Mouse (Mus musculus) neutrophil, adult 59 days (primary cell): Measurements from ENCODE around the gene Ccl7. TPM values are rescaled to one million over a fixed set of nuclear protein-coding genes. Genes with fewer than 3 reads are reported as not detected.

Experiments used
- total RNA-seq, 2 experiments: library from RNA; stranded (reverse); gene quantifications; 1 replicate in 1 of 2; 2 replicates in 1 of 2; pipeline ENCODE4 v1.2.4; 2023

The Ccl7 gene
- total RNA-seq: not detected

DNA sequence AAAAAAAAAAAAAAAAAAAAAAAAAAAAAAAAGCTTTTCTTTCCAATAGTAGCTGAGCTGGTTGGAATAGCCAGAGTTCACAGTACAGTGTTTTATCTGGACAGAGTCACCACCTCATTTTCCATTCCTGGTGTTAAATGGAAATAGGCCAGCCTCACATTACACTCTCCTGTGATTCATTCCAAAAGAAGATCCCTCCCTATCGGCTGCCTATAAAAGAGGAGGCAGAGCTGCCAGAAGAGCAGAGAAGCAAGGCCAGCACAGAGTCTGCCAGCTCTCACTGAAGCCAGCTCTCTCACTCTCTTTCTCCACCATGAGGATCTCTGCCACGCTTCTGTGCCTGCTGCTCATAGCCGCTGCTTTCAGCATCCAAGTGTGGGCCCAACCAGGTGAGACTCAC, at the start of gene Ccl7:
Gene Ccl7 (plus strand): TSS at position 242 of the 400 bp plus-strand sequence.

DNA sequence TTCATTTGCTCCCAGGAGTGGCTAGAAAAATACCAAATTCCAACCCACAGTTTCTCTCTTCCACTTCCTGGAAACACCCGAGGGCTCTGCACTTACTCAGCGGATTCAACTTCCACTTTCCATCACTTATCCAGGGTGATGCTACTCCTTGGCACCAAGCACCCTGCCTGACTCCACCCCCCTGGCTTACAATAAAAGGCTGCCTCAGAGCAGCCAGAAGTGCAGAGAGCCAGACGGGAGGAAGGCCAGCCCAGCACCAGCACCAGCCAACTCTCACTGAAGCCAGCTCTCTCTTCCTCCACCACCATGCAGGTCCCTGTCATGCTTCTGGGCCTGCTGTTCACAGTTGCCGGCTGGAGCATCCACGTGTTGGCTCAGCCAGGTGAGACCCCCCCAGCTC, 10.2 kb upstream of the Ccl7 start, which contains the start of gene Ccl2:
Gene Ccl2 (plus strand): TSS at position 216 of the 400 bp plus-strand sequence.

DNA sequence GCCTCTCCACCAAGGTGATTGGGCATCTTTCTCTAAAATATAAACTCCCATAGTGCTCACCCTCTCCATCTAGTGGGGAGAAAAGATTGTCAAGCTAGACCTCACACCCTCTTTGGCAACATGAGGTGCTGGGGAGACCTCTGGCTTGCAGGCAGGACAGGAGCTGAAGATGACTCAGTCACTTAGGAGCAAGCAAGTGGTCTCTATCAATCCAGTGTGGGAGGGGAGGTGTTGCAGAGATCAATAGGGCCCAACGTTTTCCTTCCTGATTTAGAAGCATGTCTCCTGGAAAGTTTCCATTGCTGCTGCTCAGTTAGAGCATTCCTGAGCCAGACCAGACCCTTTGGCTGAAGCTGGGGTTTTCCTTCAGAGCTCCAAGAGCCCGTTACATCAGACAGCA, 7.0 kb upstream of the Ccl7 start, which contains the start of gene Gm17268:
Gene Gm17268 (minus strand): TSS at position 28 of the 400 bp plus-strand sequence.

DNA sequence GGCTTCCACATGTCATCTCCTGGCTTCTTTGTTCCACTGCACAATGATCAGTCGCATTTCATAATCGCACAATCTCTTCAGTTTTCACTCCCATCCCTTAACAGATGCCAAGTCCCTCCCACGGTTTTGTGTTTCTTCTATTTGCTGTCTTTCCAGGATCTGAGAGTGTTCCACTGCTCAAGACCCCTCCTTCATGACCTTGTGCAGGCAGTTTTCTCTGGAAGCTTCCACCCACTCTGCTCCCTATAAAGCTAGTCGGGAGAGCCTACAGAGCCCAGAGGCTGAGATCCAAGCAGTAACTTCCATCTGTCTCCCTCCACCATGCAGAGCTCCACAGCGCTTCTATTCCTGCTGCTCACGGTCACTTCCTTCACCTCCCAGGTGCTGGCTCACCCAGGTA, 12.1 kb downstream of the Ccl7 start, which contains the start of gene Ccl11:
Gene Ccl11 (plus strand): TSS at position 178 of the 400 bp plus-strand sequence.

Other genes starting within 250 kb of the Ccl7 start
- not detected for gene 5530401A14Rik, start 185.0 kb upstream of the Ccl7 start, total RNA-seq
- not detected for gene Asic2, start 77.3 kb upstream of the Ccl7 start, total RNA-seq
- gene Ccl2, start 10.1 kb upstream of the Ccl7 start, total RNA-seq: 10 to 100 TPM; 36.9 to 46.9 TPM
- not detected for gene Gm17268, start 7.2 kb upstream of the Ccl7 start, total RNA-seq
- not detected for gene Ccl11, start 12.1 kb downstream of the Ccl7 start, total RNA-seq
- not detected for gene Ccl12, start 56.1 kb downstream of the Ccl7 start, total RNA-seq
- gene Ccl8, start 69.5 kb downstream of the Ccl7 start, total RNA-seq: not detected